In the genomic region with DNA sequence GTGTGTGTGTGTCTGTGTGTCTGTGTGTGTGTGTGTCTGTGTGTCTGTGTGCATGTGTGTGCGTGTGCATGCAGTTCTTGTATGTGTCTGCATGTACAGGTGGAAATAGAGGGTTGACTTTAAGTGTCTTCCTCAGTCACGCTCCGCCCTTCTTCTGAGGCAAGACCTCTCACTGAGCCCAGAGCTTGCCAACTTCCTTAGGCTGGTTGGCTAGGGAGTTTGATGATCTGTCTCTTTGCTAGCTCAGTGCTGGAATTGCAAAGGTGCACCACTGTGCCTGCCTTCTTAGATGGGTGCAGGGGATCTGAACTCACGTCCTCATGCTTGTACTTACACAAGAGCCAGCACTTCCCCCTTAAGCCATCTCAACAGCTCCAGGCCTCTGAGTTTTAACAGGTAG, we compare ENCODE assay signal across 20 mouse cellular contexts.
"Had no signal": no experiment of that assay in that cellular context is flagged by ENCODE, and none has a peak within 500 bp of the region (broad histone marks: within the 10 kb centered on the region; RNA-seq: fewer than 3 reads in every experiment).

No protein-coding gene starts in this region.

- H3K9me3 ChIP-seq: kidney, embryonic 15.5 days; neural tube, embryonic 12.5 days; neural tube, embryonic 15.5 days had no signal

- H3K27ac ChIP-seq: kidney, embryonic 15.5 days; liver, embryonic 14.5 days; macrophage; neural tube, embryonic 12.5 days; neural tube, embryonic 15.5 days had no signal

- H3K27me3 ChIP-seq: kidney, embryonic 15.5 days; neural tube, embryonic 12.5 days; neural tube, embryonic 15.5 days had no signal

- DNase-seq: kidney, adult 8-10 months; kidney, postnatal 10 days; kidney, postnatal 36 days; layer of hippocampus, adult 9-11 months; liver, postnatal 0 days; lung, embryonic 14.5 days; midbrain, embryonic 14.5 days; retina, postnatal 1 day; thymus, adult 2 months; thymus, postnatal 14 days; thymus, postnatal 4 days had no signal

- ATAC-seq: intestine, postnatal 0 days; liver, postnatal 0 days; lung, postnatal 0 days had no signal

- H3K4me2 ChIP-seq: kidney, embryonic 15.5 days; liver, embryonic 11.5 days; lung, embryonic 14.5 days; midbrain, embryonic 11.5 days; neural tube, embryonic 12.5 days; neural tube, embryonic 15.5 days had no signal

- H3K4me3 ChIP-seq: kidney, embryonic 15.5 days; neural tube, embryonic 12.5 days; neural tube, embryonic 15.5 days had no signal

- H3K9ac ChIP-seq: kidney, embryonic 15.5 days; liver, embryonic 14.5 days; liver, postnatal 0 days; lung, embryonic 14.5 days; neural tube, embryonic 12.5 days; neural tube, embryonic 15.5 days had no signal
